Mouse (Mus musculus): ENCODE results near the gene Dixdc1.

Gene Dixdc1

DNA sequence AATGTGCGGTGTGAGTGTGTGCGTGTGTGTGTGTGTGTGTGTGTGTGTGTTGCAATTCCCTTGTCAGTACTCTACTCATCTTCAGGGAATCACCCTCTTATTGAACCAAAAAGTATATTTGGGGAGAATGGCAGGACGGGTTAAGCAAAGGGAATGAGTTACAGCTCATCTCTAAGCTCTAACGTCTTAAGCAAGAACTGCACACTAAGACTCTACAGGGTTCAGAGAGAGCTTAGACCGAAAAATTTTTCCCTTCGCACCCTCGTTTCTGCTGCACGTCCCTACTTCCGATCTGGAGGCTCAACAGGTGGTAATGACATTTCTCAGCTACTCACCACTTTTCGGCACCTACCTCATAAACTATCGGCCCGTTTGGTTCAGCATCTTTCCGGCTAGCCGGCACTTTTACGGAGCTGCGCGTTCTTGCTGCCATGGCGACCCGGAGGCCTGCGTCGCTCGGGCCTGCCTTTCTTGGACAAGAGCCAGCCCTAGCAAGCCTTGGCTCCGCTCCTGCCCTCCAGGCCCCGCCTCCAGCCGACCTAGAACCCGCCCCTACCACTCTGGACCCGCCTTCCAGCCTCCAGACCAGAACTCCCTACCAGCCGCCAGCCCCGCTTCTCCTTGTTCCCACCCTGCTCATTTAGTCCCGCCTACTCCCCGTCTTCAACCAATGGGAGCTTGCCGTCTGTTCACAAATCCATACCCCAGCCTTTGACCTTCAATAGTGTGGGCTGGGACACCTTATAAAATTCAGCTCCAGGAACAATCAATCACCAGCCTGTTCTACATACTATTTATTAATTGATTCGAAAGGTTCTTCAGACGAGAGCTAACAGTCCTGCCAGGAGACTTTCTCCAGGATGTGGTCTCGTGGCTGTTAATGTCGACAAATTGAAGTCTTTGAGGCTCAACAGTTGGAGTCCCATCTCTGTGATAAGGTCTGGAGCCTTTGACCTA, at the start of gene Dixdc1:
Gene Dixdc1 (minus strand): TSS at position 604 of the 957 bp plus-strand sequence.
- DNase-seq (ENCODE audit: low spot score), result peak; percentile 96

DNA sequence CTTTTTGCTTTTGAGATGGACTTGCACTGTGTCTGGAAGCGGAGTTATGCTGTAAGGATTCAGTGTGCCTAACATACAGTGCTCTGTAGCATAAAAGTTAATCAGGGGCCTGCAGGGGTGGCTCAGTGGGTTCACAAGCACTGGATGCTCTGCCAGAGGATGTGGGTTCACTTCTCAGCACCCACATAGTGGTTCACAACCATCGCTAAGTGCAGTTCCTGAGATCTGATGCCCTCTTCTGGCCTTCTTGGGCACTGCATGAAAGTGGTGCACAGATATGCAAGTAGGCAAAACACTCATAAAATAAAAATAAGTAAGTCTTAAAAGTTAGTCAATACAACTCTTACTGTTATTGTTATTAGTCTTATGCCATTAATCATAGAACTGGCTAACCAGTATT, 42.8 kb upstream of the Dixdc1 start:
- DNase-seq (ENCODE audit: low spot score), result no peak

DNA sequence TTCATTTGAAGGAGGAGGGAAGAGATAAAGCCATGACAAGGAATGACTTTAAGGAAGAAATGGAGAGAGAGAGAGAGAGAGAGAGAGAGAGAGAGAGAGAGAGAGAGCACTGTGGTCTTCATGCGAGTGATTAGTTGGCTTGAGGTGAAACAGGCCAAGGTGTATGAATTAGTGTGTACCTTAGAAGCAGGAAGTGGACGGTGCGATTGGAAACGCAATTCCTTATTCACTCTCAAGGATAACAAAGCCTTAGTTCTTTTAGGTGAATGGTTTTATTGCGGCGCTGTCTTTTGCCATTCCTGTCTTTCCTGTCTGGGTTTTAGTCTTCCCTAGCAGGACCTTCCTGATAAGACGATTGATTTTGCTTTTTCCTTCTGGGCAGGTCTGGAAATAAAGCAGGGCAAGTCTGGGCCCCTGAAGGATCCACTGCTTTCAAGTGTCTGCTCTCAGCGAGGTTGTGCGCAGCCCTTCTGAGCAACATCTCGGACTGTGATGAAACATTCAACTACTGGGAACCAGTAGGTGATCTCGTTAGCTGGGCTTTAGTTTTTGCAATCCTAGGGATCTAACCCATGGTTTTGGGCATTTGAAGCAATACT, 36.9 kb upstream of the Dixdc1 start:
- no peak for DNase-seq (ENCODE audit: low spot score)

DNA sequence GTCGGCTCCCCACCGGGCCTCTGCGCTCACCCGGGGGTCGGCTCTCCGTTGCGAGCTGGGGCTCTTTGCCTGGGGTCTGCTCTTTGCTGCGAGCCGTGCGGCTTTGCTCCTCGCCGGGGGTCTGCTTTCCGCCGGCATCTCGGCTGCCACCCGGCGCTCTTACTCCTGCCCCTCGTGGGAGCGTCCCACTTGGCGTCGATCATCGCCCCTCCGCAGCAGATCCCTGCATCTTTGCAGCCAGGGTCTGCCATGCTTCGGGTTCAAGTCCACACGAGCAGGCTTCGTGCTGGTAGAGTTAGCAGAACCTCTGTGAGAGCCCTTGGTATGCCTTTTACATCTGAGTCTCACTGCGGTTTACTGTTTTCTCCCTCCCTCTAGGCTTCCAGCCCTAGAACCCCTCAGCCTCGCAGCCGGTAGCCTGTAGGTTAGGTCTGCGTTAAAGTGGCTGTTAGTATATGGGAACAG, 36.4 kb upstream of the Dixdc1 start:
- DNase-seq (ENCODE audit: low spot score), result no peak

DNA sequence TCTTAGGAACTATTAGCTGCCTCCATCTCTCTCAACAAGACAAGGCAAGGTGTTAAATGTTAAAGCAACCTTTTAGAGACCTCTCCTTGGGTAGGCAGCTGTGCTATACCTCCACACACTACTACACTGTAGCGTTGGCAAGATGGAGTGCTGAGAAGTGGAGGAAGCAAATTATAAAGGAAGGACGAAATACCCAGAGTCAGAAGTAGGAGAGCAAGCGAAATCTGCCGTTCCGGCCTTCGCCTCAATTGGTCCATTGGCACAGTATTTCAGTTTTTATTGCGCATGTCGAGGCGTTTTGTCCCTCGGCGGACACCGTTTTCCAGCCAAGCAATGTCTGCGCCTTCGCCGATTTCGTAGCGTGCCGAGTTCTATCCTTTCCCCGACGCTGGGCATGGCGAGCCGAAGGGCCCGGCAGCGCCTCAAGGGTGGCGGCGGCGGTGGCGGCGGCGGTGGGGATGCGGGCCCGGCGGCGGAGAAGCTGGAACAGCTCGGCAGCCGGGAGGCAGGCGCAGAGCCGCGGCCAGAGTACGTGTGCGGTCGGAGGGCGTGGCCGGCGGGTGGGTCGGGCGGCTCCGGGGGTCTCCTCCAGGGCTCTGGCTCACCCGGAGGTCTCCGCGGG, 35.8 kb upstream of the Dixdc1 start, which contains the start of the genes Alg9 and 1110032A03Rik:
Gene Alg9 (plus strand): TSS at position 29 of the 622 bp plus-strand sequence.
Gene 1110032A03Rik (minus strand): TSS at position 530 of the 622 bp plus-strand sequence.
- DNase-seq (ENCODE audit: low spot score), result peak; percentile 88

DNA sequence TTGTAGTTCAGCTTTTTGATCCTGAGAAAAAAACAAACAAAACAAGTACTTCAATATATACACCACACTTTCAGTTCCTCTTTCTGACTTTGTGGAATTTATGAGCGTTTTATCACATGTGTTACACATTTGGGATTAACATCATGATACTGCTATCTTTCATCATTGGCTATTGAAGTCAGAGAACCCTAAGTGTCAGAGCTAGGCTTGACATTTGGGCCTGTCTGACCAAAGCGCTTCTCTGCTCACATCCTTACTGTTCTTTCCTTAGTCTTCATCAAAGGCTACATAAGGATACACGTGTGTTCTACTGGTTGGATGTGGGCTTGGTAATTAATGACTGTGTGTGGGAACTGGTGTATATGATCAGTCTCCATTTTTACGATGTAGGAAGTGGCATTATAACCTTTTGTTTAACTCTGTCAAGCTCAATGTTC, 34.7 kb upstream of the Dixdc1 start:
- no peak for DNase-seq (ENCODE audit: low spot score)

DNA sequence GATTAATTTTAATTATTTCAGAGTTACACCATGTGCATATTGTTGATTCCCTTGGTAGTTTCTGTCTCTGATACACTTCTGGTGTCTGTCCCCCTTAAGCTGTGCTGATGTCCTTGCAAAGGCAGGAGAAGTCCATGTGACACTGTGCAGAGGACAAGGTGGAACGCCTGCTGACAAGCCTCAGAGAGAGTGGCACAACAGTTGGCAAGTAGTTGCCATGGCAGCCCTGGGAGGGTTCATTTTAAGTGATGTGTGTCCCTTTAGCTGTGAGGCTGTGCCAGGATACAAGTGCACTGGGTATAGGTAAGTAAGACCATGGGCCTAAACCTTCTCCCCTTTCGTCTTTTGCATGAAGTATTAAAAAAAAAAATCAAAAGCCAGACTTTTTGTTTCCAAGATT, 30.7 kb upstream of the Dixdc1 start:
- DNase-seq (ENCODE audit: low spot score), result no peak

DNA sequence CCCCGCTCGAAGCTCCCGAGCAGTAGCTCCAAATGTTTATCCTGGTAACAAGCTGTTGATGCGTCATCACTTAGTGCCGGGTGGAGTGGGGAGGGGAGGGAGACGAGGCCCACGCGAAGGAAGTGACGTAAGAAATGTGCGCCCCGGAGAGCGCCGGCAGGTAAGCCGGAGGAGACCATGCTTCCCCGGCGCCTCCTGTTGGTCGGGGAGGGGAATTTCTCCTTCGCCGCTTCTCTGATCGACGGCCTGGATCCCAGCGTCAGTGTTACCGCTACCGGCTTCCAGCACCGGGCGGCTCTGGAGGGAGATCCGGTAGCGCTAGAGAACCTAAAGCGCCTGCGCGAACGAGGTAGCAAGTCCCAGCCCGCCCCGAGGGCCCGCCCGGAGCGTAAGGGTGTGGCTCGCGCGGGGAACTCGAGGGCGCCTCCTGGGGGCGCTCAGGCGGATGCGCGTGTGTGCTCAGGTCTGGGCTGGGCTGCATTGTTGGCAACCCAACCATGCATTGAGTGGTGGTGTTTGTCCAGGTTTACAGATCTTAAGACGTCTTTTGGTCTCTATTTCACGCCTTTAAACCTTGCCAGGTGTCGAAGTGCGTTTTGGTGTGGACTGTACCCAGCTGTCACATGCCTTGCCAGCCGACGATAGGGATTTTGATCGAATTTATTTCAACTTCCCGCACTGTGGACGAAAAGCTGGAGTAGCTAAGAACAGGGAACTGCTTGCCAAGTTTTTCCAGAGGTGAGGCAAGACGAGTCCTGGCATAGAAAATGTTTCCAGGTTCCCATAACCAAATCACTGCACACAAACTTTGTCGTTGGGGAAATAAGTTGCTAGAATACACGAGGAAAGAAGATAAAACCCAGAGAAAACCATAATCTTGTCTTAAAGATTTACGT, 29.0 kb upstream of the Dixdc1 start, which contains the start of gene Fdxacb1:
Gene Fdxacb1 (plus strand): TSS at position 130 of the 896 bp plus-strand sequence.
- DNase-seq (ENCODE audit: low spot score), result peak; percentile 96

DNA sequence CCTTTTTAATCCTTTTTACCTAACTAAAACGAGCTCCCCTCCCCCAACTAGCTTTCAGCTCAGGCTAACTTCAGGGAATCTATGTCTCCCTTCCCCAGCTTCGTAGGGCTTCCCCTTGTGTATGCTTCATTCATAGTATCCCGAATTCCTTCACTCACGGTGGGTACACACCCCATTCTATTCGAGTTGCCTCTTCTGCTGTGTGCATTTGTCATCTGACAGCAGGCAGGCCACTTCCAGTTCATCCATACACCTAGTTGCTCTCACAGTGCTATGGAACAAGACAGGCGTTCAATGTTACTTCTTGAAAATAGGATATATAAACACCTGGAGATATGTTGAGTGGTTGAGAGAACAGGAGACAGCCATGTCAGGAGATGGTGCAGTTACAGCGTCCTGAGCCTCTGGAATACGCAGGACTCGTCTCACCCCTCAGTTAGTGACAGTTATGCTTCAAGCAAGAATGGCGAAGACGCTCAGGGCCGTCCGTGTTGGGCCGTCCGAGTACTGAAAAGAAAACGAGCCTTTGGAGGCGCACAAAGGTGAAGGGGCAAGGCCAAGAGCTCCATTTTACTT, 28.3 kb upstream of the Dixdc1 start:
- DNase-seq (ENCODE audit: low spot score), result no peak

DNA sequence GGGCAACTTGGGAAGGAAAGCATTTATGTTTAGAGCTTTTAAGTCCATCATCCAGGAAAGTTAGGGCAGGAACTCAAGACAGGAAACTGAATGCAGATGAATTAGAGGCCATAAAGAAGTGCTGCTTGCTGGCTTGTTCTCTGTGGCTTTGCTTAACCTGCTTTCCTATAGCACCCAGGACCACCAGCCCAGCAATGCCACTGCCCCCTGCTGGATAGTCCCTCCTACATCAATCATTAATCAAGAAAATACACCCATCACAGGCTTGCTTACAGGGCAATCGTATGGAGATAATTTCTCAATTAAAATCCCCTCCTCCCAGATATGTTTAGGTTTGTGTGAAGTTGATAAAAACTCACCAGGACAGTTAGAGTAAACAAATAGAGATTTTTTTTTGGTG, 24.0 kb upstream of the Dixdc1 start:
- no peak for DNase-seq (ENCODE audit: low spot score)

DNA sequence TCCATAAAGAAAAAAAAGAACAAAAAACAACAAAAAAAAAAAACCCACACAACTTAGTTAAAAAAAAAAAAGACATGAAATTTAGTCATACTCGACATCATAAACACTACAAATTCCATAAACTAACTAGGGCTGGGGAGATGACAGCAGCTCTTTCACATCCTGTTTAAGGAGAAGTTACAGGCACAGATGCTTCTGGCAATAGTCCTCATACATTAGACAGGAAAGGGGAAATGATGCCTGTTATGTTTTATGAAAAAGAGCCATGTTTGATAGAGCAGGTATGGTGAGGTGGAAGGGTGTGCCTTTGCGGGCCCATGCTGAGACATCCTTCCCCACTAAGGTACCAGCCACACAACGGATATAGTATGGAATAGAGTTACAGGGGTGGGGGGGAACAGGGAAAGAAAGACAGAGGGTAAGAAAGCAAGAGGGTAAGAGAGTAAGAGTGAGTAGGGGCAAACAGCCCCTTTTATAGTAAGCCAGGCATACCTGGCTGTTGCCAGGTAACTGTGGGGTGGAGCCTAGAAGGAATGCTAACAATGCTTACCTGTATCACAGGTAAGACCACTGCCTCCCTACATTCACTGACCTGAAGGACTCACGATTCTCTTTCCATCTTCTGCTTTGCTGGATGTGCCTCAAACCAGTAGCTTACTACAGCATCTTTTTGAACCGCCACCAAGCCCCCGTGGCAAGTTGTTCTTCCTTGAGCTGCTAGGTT, 22.4 kb upstream of the Dixdc1 start:
- no peak for DNase-seq (ENCODE audit: low spot score)

DNA sequence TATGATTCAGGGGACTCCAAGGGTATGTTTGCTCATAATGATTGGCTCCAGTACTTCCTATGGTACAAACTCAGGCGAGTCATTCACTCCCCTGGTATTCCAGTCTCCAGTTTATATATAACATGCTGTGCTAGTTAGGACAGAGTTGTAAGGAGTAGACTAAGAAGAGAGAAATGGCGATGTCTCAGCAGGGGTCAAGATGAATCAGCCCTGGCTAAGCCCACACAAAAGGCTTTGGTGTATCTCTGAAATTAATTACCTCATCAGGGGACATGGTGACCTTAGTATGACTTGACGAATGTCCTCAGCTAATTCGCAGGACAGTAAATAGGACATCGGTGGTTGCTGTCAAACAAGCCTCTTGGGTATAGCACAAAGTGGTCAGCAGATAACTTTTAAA, 17.4 kb upstream of the Dixdc1 start:
- no peak for DNase-seq (ENCODE audit: low spot score)

DNA sequence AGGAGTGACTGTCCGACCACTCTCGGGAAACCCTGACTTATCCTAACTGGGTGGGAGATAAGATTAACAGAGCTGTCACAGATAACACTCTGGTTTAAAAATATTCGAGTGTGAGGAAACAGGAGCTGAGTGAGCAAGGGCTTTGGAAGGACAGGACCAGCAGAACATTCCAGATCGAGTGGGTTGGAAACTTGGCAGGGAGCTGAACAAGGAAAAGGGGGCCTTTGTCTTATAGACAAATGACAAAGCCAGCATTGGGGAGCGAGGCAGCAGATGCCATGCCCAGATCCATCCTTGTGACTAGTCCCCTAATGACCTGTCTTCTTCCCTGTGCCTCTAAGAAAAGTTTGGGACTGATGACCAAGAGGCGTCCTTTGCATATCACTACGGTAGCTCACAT, 14.6 kb upstream of the Dixdc1 start:
- no peak for DNase-seq (ENCODE audit: low spot score)

DNA sequence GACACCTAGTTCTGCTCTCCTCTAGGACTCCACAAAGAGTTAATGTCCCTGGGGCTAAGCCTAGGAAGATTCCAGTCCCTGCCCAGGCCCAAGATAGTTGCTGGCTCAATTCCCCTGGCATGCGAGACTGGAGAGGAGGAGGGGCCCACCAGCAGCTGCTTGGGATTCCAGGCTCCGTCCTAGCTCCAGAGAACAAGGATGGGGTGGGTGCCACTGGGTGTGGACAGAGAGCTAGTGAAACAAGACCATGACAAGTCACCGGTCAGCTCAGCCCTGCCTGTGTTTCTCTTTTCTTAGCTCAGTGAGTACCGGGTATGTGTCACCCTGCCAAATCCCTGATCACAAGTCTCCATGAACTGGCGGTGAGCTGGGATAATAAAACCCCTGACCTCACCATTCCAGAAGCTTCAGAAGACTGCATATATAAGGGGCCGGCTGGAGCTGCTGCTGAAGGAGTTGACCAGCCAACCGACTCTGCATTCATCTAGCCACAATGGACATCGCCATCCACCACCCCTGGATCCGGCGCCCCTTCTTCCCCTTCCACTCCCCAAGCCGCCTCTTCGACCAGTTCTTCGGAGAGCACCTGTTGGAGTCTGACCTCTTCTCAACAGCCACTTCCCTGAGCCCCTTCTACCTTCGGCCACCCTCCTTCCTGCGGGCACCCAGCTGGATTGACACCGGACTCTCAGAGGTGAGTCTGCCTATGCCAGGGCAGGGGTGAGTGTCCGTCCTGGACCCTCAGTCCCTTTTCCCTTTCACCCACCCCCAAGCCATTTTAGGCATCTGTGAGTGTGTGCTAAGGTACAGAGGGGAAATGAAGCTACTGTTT, 13.7 kb upstream of the Dixdc1 start:
- peak; percentile 68 for DNase-seq (ENCODE audit: low spot score)

DNA sequence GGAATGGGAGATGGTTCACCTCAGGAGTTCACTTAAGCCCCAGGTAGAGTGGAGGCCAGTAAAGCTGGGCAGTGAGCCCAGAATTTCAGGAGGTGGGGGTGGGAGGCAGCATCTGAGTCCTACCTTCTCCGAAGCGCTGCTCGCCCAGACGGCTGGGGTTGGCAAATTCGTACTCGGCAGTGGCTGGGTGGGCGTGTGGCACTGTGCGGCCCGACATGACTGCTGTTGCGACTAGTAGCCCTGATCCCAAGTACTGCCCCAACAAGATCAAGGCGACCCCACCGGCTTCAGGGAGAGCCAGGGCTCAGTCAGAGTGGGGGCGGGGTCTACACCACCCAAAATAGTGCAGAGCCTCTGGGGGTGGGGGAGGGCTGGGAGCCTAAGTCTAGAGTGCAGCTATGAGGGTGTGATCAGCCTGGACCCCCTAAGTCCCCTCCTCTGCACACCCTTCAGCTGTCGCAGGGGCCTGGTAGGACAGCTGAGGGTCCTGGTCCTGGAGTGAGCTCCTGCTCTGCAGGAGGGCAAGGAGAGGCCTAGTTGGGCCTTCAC, 12.8 kb upstream of the Dixdc1 start, which contains the start of gene Hspb2:
Gene Hspb2 (minus strand): TSS at position 301 of the 549 bp plus-strand sequence.
- DNase-seq (ENCODE audit: low spot score), result no peak

DNA sequence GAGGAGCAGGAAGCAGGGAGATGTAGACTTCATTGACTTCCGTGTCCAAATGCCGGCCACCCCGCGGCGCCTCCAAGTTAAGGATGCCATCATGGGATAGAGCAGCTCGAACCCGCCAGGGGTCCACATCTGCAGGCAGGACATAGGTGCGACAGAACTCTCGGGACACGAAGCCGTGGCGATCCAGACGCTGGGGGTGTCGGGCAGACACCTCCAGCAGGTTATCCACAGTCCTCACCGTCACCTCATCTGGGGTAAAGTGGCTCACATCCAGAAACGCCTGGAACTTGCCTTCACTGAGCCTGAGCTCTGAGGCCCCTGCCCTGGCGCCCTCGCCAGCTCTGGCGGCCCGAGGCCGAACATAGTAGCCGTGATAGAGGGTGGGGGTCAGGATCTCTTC, 12.0 kb upstream of the Dixdc1 start, which contains the start of gene Cryab:
Gene Cryab (plus strand): TSS at position 3 of the 400 bp plus-strand sequence.
- DNase-seq (ENCODE audit: low spot score), result no peak

DNA sequence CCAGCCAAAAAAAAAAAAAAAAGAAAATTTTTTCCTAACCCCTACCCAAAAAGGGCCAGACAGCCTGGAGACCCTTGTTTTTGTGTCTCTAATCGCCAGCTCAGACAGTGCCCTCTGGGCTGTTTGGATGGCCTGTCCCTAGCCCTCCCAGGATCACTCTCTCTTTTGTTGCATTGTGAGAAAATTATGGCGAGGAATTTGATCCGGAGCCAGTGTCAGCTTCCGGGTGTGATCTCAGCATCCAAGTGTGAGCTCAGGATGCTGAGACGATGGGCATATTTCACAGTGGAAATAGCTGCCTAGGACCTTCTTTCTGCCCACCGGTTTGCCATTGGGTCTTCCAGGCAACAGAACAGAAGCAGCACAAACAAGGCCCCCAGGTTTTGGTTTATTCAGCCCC, 11.4 kb upstream of the Dixdc1 start:
- no peak for DNase-seq (ENCODE audit: low spot score)

DNA sequence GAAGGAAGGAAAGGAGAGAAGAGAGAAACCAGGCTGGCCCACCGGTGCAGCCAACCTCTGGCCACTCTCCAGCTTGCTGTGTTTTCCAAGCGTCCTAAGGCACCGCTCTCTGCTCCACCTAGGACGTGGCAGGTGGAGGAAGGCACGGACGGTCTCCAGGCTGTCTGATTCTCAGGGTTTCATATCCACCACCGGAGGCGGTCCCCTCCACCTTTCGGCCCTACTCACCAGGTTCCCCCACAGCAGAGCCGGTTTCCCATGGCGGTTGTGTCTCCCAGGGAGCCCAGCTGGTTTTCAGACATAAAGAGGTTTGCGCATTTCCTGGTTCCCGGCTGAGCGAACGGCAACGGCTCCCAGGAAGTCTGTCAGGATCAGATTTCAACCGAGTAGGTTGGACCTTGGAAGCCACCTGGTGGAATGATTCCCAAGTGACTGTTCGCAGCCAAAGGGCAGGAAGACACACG, 6.9 kb upstream of the Dixdc1 start, which contains the start of gene 2310030G06Rik:
Gene 2310030G06Rik (minus strand): TSS at position 323 of the 464 bp plus-strand sequence.
- DNase-seq (ENCODE audit: low spot score), result peak; percentile 56

DNA sequence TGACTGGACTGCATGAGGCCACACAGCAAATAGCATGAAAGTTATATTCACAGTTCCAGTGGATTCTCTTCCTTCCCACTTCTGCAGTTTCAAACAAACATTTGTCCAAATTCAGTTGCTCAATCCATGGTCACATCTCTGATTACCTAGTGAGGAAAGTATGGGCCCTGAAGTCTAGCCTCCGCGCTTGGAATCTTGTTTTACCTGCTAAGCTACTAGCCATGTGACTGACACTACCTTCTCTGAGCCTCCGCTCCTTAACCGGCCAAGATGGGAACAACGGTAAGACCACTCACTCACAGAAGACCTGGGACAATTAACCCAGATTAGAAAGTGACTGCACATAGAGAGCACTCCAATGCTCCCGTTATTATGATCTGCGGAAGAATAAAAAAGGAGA, 6.5 kb upstream of the Dixdc1 start:
- DNase-seq (ENCODE audit: low spot score), result no peak

Data from ovary, postnatal 36 days (tissue).